Comparison of ENCODE assay signal across 8 mouse cellular contexts in genomic region chr11:70540928-70541327, GRCm38 (mm10). TPM values are rescaled to one million over a fixed set of nuclear protein-coding genes. Genes with fewer than 3 reads are reported as not detected.
DNase-seq lines count a peak whose midpoint lies in the region; ATAC-seq and TF ChIP-seq lines count a peak whose summit lies in the region.

No protein-coding gene starts in this region.

- peaks cover 34% of the 10 kb centered on the region for H3K4me1 ChIP-seq in heart, embryonic 10.5 days
- no peaks in the 10 kb centered on the region for H3K4me1 ChIP-seq in ES-Bruce4 (ENCODE audit: control insufficient read depth, insufficient read depth, low read length)
- peaks cover 9% of the 10 kb centered on the region for H3K4me1 ChIP-seq in hindbrain, embryonic 12.5 days
- H3K4me1 ChIP-seq in liver, postnatal 0 days (ENCODE audit: insufficient read depth), result peaks cover 4% of the 10 kb centered on the region; the same call in 1 of the 2 replicates

- TF ChIP-seq CTCF in ES-Bruce4 (IDR thresholded peaks at IDR 0.05; ENCODE audit: low read depth, low read length), result no peak
- no peak for TF ChIP-seq CTCF in liver, postnatal 0 days (IDR thresholded peaks at IDR 0.05; ENCODE audit: low read depth)

- H3K9me3 ChIP-seq in heart, embryonic 10.5 days, result no peaks in the 10 kb centered on the region
- H3K9me3 ChIP-seq in ES-Bruce4 (replicated peaks; ENCODE audit: control insufficient read depth, insufficient read depth, low read length, poor library complexity, severe bottlenecking), result no peaks in the 10 kb centered on the region
- no peaks in the 10 kb centered on the region for H3K9me3 ChIP-seq in hindbrain, embryonic 12.5 days (replicated peaks)
- H3K9me3 ChIP-seq in liver, postnatal 0 days (ENCODE audit: low read length), result no peaks in the 10 kb centered on the region

- no peak for ATAC-seq in hindbrain, embryonic 12.5 days (ENCODE audit: low FRiP score)
- no peak for ATAC-seq in liver, postnatal 0 days

- H3K4me2 ChIP-seq in hindbrain, embryonic 12.5 days (replicated peaks), result peak overlapping the region; percentile 86; the same call in 1 of the 2 replicates
- H3K4me2 ChIP-seq in liver, postnatal 0 days (ENCODE audit: low read depth, low read length), result peak overlapping the region; percentile 79

- DNase-seq in heart, embryonic 10.5 days (ENCODE audit: low spot score), result no peak
- no peak for DNase-seq in heart, postnatal 25 days (ENCODE audit: low spot score)
- no peak for DNase-seq in liver, postnatal 0 days
- DNase-seq in thymus, postnatal 0 days (ENCODE audit: low spot score), result no peak
- no peak for DNase-seq in frontal cortex, postnatal 25 days (ENCODE audit: low spot score in 2 of 2)
- no peak for DNase-seq in urinary bladder, adult 2 months (ENCODE audit: low spot score)

- peak overlapping the region; percentile 65; the same call in 1 of the 2 replicates for H3K9ac ChIP-seq in ES-Bruce4 (ENCODE audit: low read depth, poor library complexity, severe bottlenecking)
- H3K9ac ChIP-seq in hindbrain, embryonic 12.5 days, result no peak overlapping the region
- H3K9ac ChIP-seq in liver, postnatal 0 days (replicated peaks), result no peak overlapping the region; the same call in 1 of the 2 replicates

- no peak for TF ChIP-seq EP300 in ES-Bruce4 (IDR thresholded peaks at IDR 0.05; ENCODE audit: insufficient read depth, low read depth, low read length)
- no peak for TF ChIP-seq EP300 in liver, postnatal 0 days (IDR thresholded peaks at IDR 0.05; ENCODE audit: low read depth)

- 82% methylated on average over 7 of the region's 7 CpGs for WGBS in heart, embryonic 10.5 days
- 90% methylated on average over 7 of the region's 7 CpGs for WGBS in hindbrain, embryonic 12.5 days
- 71% methylated on average over 7 of the region's 7 CpGs for WGBS in liver, postnatal 0 days (ENCODE audit: insufficient replicate concordance)

- TF ChIP-seq POLR2A in ES-Bruce4 (IDR thresholded peaks at IDR 0.05; ENCODE audit: insufficient read depth, low read length), result no peak

- H3K27me3 ChIP-seq in heart, embryonic 10.5 days (ENCODE audit: insufficient read depth, poor library complexity, severe bottlenecking), result peaks cover 8% of the 10 kb centered on the region; the same call in 1 of the 2 replicates
- no peaks in the 10 kb centered on the region for H3K27me3 ChIP-seq in ES-Bruce4 (ENCODE audit: control insufficient read depth, insufficient read depth, low read length, poor library complexity, severe bottlenecking)
- H3K27me3 ChIP-seq in hindbrain, embryonic 12.5 days, result peaks cover 39% of the 10 kb centered on the region
- H3K27me3 ChIP-seq in liver, postnatal 0 days (ENCODE audit: insufficient read depth, low read length), result peaks cover 5% of the 10 kb centered on the region; the same call in 1 of the 2 replicates

- H3K36me3 ChIP-seq in heart, embryonic 10.5 days, result peaks cover 13% of the 10 kb centered on the region
- no peaks in the 10 kb centered on the region for H3K36me3 ChIP-seq in ES-Bruce4 (ENCODE audit: control insufficient read depth, insufficient read depth, low read length, poor library complexity, severe bottlenecking)
- H3K36me3 ChIP-seq in hindbrain, embryonic 12.5 days, result no peaks in the 10 kb centered on the region
- H3K36me3 ChIP-seq in liver, postnatal 0 days (replicated peaks; ENCODE audit: insufficient read depth, low read length), result no peaks in the 10 kb centered on the region

- intact Hi-C loops in heart, postnatal 25 days (cut with DNase I), result loop anchor here (1.0 to 2.0 kb wide), 2 partner anchors 22 to 64 kb away; partner anchors contain the start of gene Mink1

- H3K4me3 ChIP-seq in heart, embryonic 10.5 days, result peak overlapping the region; percentile 75
- peak overlapping the region; percentile 78; the same call in 1 of the 2 replicates for H3K4me3 ChIP-seq in ES-Bruce4 (ENCODE audit: low read depth, low read length)
- 0 out of 2 replicates have a peak overlapping the region, but pooled peaks have one; percentile 56 for H3K4me3 ChIP-seq in hindbrain, embryonic 12.5 days
- peak overlapping the region; percentile 58; the same call in 1 of the 2 replicates for H3K4me3 ChIP-seq in liver, postnatal 0 days (ENCODE audit: low read depth, low read length)

- peak overlapping the region; percentile 90 for H3K27ac ChIP-seq in heart, embryonic 10.5 days
- no peak overlapping the region for H3K27ac ChIP-seq in ES-Bruce4 (ENCODE audit: insufficient read depth, low read length)
- no peak overlapping the region for H3K27ac ChIP-seq in hindbrain, embryonic 12.5 days
- no peak overlapping the region for H3K27ac ChIP-seq in liver, postnatal 0 days (ENCODE audit: low read depth)

RNA-seq across cellular contexts. Expression of gene Pld2, which starts 1.1 kb away (rescaled TPM):
- polyA plus RNA-seq in heart, embryonic 10.5 days (2016; fragmentation: Nextera tagmentation; extraction: Ambion mirVana), result 9.4 TPM in 2 replicates
- 1 to 10 TPM; 6.5 to 7.4 TPM for total RNA-seq in heart, postnatal 25 days (2021)
- polyA plus RNA-seq in ES-Bruce4 (2011; ENCODE audit: insufficient read depth, insufficient read length, low read depth, missing spikeins), result 7.3 and 8.3 TPM in 2 replicates
- polyA plus RNA-seq in hindbrain, embryonic 12.5 days (2016; fragmentation: Nextera tagmentation; extraction: Ambion mirVana), result 7.2 and 7.8 TPM in 2 replicates
- polyA plus RNA-seq in liver, postnatal 0 days (2015; fragmentation: Nextera tagmentation; extraction: Ambion mirVana), result 1.6 and 1.8 TPM in 2 replicates
- 2.0 and 2.7 TPM in 2 replicates for polyA plus RNA-seq in thymus, postnatal 0 days (2015; fragmentation: Nextera tagmentation; extraction: Ambion mirVana)
- polyA plus RNA-seq in urinary bladder, adult 2 months (2012; rRNA removed), result 33.6 and 38.7 TPM in 2 replicates

RNA-seq across cellular contexts. Expression of gene Gm40193, which starts 8.2 kb away (rescaled TPM):
- polyA plus RNA-seq in heart, embryonic 10.5 days (2016; fragmentation: Nextera tagmentation; extraction: Ambion mirVana), result not detected in 2 replicates
- not detected for total RNA-seq in heart, postnatal 25 days (2021)
- not detected in 2 replicates for polyA plus RNA-seq in ES-Bruce4 (2011; ENCODE audit: insufficient read depth, insufficient read length, low read depth, missing spikeins)
- polyA plus RNA-seq in hindbrain, embryonic 12.5 days (2016; fragmentation: Nextera tagmentation; extraction: Ambion mirVana), result not detected in 2 replicates
- not detected in 2 replicates for polyA plus RNA-seq in liver, postnatal 0 days (2015; fragmentation: Nextera tagmentation; extraction: Ambion mirVana)
- not detected in 2 replicates for polyA plus RNA-seq in thymus, postnatal 0 days (2015; fragmentation: Nextera tagmentation; extraction: Ambion mirVana)
- polyA plus RNA-seq in urinary bladder, adult 2 months (2012; rRNA removed), result not detected in 2 replicates

RNA-seq across cellular contexts. Expression of gene Psmb6, which starts 15.8 kb away (rescaled TPM):
- polyA plus RNA-seq in heart, embryonic 10.5 days (2016; fragmentation: Nextera tagmentation; extraction: Ambion mirVana), result 825 and 969 TPM in 2 replicates
- total RNA-seq in heart, postnatal 25 days (2021), result 100 to 1,000 TPM; 227 to 230 TPM
- 244 and 250 TPM in 2 replicates for polyA plus RNA-seq in ES-Bruce4 (2011; ENCODE audit: insufficient read depth, insufficient read length, low read depth, missing spikeins)
- 679 and 744 TPM in 2 replicates for polyA plus RNA-seq in hindbrain, embryonic 12.5 days (2016; fragmentation: Nextera tagmentation; extraction: Ambion mirVana)
- 317 and 325 TPM in 2 replicates for polyA plus RNA-seq in liver, postnatal 0 days (2015; fragmentation: Nextera tagmentation; extraction: Ambion mirVana)
- polyA plus RNA-seq in thymus, postnatal 0 days (2015; fragmentation: Nextera tagmentation; extraction: Ambion mirVana), result 741 and 749 TPM in 2 replicates
- polyA plus RNA-seq in urinary bladder, adult 2 months (2012; rRNA removed), result 249 and 294 TPM in 2 replicates

RNA-seq across cellular contexts. Expression of gene Mink1, which starts 21.8 kb away (rescaled TPM):
- polyA plus RNA-seq in heart, embryonic 10.5 days (2016; fragmentation: Nextera tagmentation; extraction: Ambion mirVana), result 12.6 and 14.9 TPM in 2 replicates
- total RNA-seq in heart, postnatal 25 days (2021), result 10 to 100 TPM; 43.6 to 46.3 TPM
- 25.2 and 31.8 TPM in 2 replicates for polyA plus RNA-seq in ES-Bruce4 (2011; ENCODE audit: insufficient read depth, insufficient read length, low read depth, missing spikeins)
- polyA plus RNA-seq in hindbrain, embryonic 12.5 days (2016; fragmentation: Nextera tagmentation; extraction: Ambion mirVana), result 17.3 and 19.1 TPM in 2 replicates
- 3.7 and 3.9 TPM in 2 replicates for polyA plus RNA-seq in liver, postnatal 0 days (2015; fragmentation: Nextera tagmentation; extraction: Ambion mirVana)
- polyA plus RNA-seq in thymus, postnatal 0 days (2015; fragmentation: Nextera tagmentation; extraction: Ambion mirVana), result 6.3 and 6.6 TPM in 2 replicates
- 87.2 and 89.1 TPM in 2 replicates for polyA plus RNA-seq in urinary bladder, adult 2 months (2012; rRNA removed)

RNA-seq across cellular contexts. Expression of gene Gltpd2, which starts 21.9 kb away (rescaled TPM):
- 0.25 and 4.3 TPM in 2 replicates for polyA plus RNA-seq in heart, embryonic 10.5 days (2016; fragmentation: Nextera tagmentation; extraction: Ambion mirVana)
- total RNA-seq in heart, postnatal 25 days (2021), result not detected
- not detected in 2 replicates for polyA plus RNA-seq in ES-Bruce4 (2011; ENCODE audit: insufficient read depth, insufficient read length, low read depth, missing spikeins)
- 0.36 TPM in 1 of 2 replicates, not detected in the other for polyA plus RNA-seq in hindbrain, embryonic 12.5 days (2016; fragmentation: Nextera tagmentation; extraction: Ambion mirVana)
- polyA plus RNA-seq in liver, postnatal 0 days (2015; fragmentation: Nextera tagmentation; extraction: Ambion mirVana), result 28.0 and 30.8 TPM in 2 replicates
- polyA plus RNA-seq in thymus, postnatal 0 days (2015; fragmentation: Nextera tagmentation; extraction: Ambion mirVana), result 0.31 TPM in 1 of 2 replicates, not detected in the other
- polyA plus RNA-seq in urinary bladder, adult 2 months (2012; rRNA removed), result 0.14 and 0.15 TPM in 2 replicates
